Mouse (Mus musculus) midbrain, embryonic 12.5 days (tissue): Measurements from ENCODE around the gene Ush1g. TPM values are rescaled to one million over a fixed set of nuclear protein-coding genes. Genes with fewer than 3 reads are reported as not detected.

ENCODE experiments used
- ATAC-seq: fragments of 200-750 bp; cut with Nextera tagmentation; 2 replicates; pipeline ENCODE4 v1.8.0; 2017; ENCODE audit warnings: low read depth, moderate TSS enrichment, moderate library complexity; ENCODE audit not compliant: low FRiP score
- H3K27ac ChIP-seq: fragments of 300-500 bp; sonication (generic); replicated peaks from 2 replicates; pipeline ENCODE4 v1.5.1; 2016; ENCODE audit warnings: mild to moderate bottlenecking
- H3K27me3 ChIP-seq: fragments of 300-500 bp; sonication (generic); 2 replicates; pipeline ENCODE4 v1.6.1; 2016; ENCODE audit warnings: mild to moderate bottlenecking
- H3K36me3 ChIP-seq: fragments of 300-500 bp; sonication (generic); 2 replicates; pipeline ENCODE4 v1.6.1; 2016
- H3K4me1 ChIP-seq: fragments of 300-500 bp; sonication (generic); 2 replicates; pipeline ENCODE4 v1.6.1; 2016
- H3K4me2 ChIP-seq: fragments of 300-500 bp; sonication (generic); replicated peaks from 2 replicates; pipeline ENCODE4 v1.6.1; 2016; ENCODE audit warnings: mild to moderate bottlenecking, moderate library complexity
- H3K4me3 ChIP-seq: fragments of 300-500 bp; sonication (generic); 2 replicates; pipeline ENCODE4 v1.5.1; 2016; ENCODE audit warnings: mild to moderate bottlenecking
- H3K9ac ChIP-seq: fragments of 300-500 bp; sonication (generic); replicated peaks from 2 replicates; pipeline ENCODE4 v1.6.1; 2016; ENCODE audit warnings: mild to moderate bottlenecking, moderate library complexity
- H3K9me3 ChIP-seq: fragments of 300-500 bp; sonication (generic); 2 replicates; pipeline ENCODE4 v1.6.1; 2016; ENCODE audit warnings: mild to moderate bottlenecking
- WGBS: fragments of 180-500 bp; shearing (Covaris S2); methylation state at CpG from one replicate; pipeline ENCODE4 v1.1.7; 2016; 5-methylcytosine and 5-hydroxymethylcytosine counted together
- polyA plus RNA-seq: library from polyadenylated mRNA; unstranded; fragments of >200 nt; fragmentation: Nextera tagmentation; extraction: Ambion mirVana; gene quantifications from 2 replicates; pipeline ENCODE4 v1.2.1, GENCODE M21; 2016

Ush1g gene
- polyA plus RNA-seq, 1 experiment from 2014 or later, result 0.05 TPM

DNA sequence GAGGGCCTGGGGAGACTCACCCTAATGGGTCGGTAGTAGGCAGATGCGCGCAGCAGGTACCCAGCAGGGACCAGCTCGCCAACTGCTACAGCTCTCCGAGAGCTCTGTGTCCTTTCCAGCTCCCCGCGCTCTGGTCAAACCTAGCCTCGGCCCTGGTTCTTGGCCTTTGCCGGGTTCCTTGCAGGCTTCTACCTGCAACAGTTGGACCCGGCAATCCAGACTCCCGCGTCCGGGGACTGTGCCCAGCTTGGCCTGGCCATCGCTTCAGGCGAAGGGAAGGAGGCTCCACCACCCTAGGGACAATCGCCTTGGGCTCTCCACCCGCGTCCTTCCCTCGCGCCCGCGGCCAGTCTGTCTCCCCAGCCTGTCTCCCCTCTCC is 55.5 kb downstream of the Ush1g start:
- WGBS, result 1% methylated on average over 20 of the region's 22 CpGs
- Histone ChIP-seq H3K36me3 (peaks cover 13% of the 10 kb centered on the region), H3K4me3 (peak overlapping the region; percentile 31), H3K4me1 (peaks cover 30% of the 10 kb centered on the region), H3K4me2 (peak overlapping the region; percentile 53), H3K27ac (no peak overlapping the region), H3K27me3 (peaks cover 83% of the 10 kb centered on the region), H3K9ac (no peak overlapping the region), H3K9me3 (no peaks in the 10 kb centered on the region)
- ATAC-seq, result no peak

DNA sequence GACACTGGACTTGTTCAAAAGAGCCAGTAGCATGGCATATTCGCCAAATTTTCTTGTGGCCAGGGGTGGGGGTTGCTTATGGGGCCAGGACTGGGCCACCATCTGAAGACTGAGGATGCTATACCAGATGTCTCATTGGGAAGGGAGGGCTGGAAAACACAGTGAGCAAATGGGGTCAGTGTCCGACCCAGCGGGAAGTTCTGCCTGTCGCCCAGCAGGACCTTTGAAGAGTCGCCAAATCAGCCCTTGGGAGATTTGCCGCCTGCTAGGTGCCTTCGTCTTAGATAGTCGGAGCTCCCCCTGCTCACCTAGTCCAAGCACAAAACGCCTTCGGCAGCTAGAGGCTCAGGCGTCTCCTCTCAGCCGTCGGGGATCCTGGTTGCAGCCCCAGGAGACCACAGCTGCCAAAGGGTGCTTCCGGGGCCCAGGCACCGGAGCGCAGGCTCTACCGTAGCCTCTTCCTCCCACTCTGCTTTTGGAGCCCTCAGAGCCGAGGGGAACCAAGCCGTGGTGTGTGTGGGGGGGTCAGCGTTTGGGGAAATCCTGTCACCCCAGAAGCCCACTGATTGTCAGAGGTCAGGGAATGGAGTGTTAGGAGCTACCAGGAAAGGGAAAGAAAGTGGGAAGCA is 56.0 kb downstream of the Ush1g start:
- Histone ChIP-seq H3K27ac (no peak overlapping the region), H3K4me2 (peak overlapping the region; percentile 53; the same call in 1 of the 2 replicates), H3K27me3 (peaks cover 88% of the 10 kb centered on the region), H3K9me3 (no peaks in the 10 kb centered on the region), H3K4me1 (peaks cover 30% of the 10 kb centered on the region), H3K9ac (no peak overlapping the region), H3K4me3 (peak overlapping the region; percentile 31; the same call in 1 of the 2 replicates), H3K36me3 (peaks cover 13% of the 10 kb centered on the region)
- WGBS, result 4% methylated on average over 20 of the region's 20 CpGs
- no peak for ATAC-seq

Other genes starting within 250 kb of the Ush1g start
- gene Rab37, start 230.6 kb downstream of the Ush1g start, polyA plus RNA-seq, result 1.5 TPM in 2 replicates
- gene Cd300lf, start 188.0 kb downstream of the Ush1g start, polyA plus RNA-seq, result 0.15 and 0.24 TPM in 2 replicates
- 34.3 and 34.6 TPM in 2 replicates for gene Slc9a3r1, start 158.7 kb downstream of the Ush1g start, polyA plus RNA-seq
- 7.9 and 9.2 TPM in 2 replicates for gene Tmem104, start 134.6 kb downstream of the Ush1g start, polyA plus RNA-seq
- gene Nat9, start 134.2 kb downstream of the Ush1g start, polyA plus RNA-seq, result 18.5 and 19.2 TPM in 2 replicates
- 0.06 and 0.17 TPM in 2 replicates for gene Grin2c, start 54.8 kb downstream of the Ush1g start, polyA plus RNA-seq
- 15.9 and 18.4 TPM in 2 replicates for gene Fdxr, start 45.0 kb downstream of the Ush1g start, polyA plus RNA-seq
- gene Fads6, start 24.4 kb downstream of the Ush1g start, polyA plus RNA-seq, result 0.11 and 0.18 TPM in 2 replicates
- gene Otop2, start 14.9 kb downstream of the Ush1g start, polyA plus RNA-seq, result not detected in 2 replicates
- 0.28 and 0.43 TPM in 2 replicates for gene Otop3, start 12.7 kb upstream of the Ush1g start, polyA plus RNA-seq
- 32.9 and 38.6 TPM in 2 replicates for gene Hid1, start 45.7 kb upstream of the Ush1g start, polyA plus RNA-seq
- gene Cdr2l, start 59.9 kb upstream of the Ush1g start, polyA plus RNA-seq, result 32.4 and 36.6 TPM in 2 replicates
- gene Mrpl58, start 81.7 kb upstream of the Ush1g start, polyA plus RNA-seq, result 234 and 265 TPM in 2 replicates
- gene Atp5h, start 97.9 kb upstream of the Ush1g start, polyA plus RNA-seq, result 873 and 889 TPM in 2 replicates
- gene Kctd2, start 98.1 kb upstream of the Ush1g start, polyA plus RNA-seq, result 32.0 and 40.4 TPM in 2 replicates
- not detected in 2 replicates for gene Trim80, start 118.5 kb upstream of the Ush1g start, polyA plus RNA-seq
- gene Slc16a5, start 140.4 kb upstream of the Ush1g start, polyA plus RNA-seq, result 0.20 and 0.30 TPM in 2 replicates
- 10.3 and 13.1 TPM in 2 replicates for gene Armc7, start 153.6 kb upstream of the Ush1g start, polyA plus RNA-seq
- gene Nt5c, start 169.8 kb upstream of the Ush1g start, polyA plus RNA-seq, result 81.6 and 83.8 TPM in 2 replicates
- 1,008 and 1,026 TPM in 2 replicates for gene Jpt1, start 192.3 kb upstream of the Ush1g start, polyA plus RNA-seq
- gene Sumo2, start 214.2 kb upstream of the Ush1g start, polyA plus RNA-seq, result 1,412 and 1,429 TPM in 2 replicates
- 168 and 172 TPM in 2 replicates for gene Nup85, start 242.4 kb upstream of the Ush1g start, polyA plus RNA-seq